Mouse (Mus musculus): ENCODE measurements around the gene Il1r1.

Gene Il1r1

GRCm38 (mm10) chr1:40317657-40318056 is 92.8 kb downstream of the Il1r1 start:
- DNase-seq (ENCODE audit: low read depth, low spot score), result no peak

GRCm38 (mm10) chr1:40321824-40322223 is 96.9 kb downstream of the Il1r1 start:
- no peak for DNase-seq (ENCODE audit: low read depth, low spot score)

- no peak for DNase-seq (ENCODE audit: low read depth, low spot score)
Measured at GRCm38 (mm10) chr1:40322543-40322942, 97.7 kb downstream of the Il1r1 start.

GRCm38 (mm10) chr1:40324457-40324856 is 99.6 kb downstream of the Il1r1 start, which contains the start of gene Il1rl2:
Gene Il1rl2 (plus strand): TSS chr1:40324610.
- no peak for DNase-seq (ENCODE audit: low read depth, low spot score)

- DNase-seq (ENCODE audit: low read depth, low spot score), result no peak
Measured at GRCm38 (mm10) chr1:40324955-40325702, 100.2 kb downstream of the Il1r1 start.

GRCm38 (mm10) chr1:40325711-40326327 is 100.9 kb downstream of the Il1r1 start:
- DNase-seq (ENCODE audit: low read depth, low spot score), result no peak

GRCm38 (mm10) chr1:40327604-40328003 is 102.7 kb downstream of the Il1r1 start:
- no peak for DNase-seq (ENCODE audit: low read depth, low spot score)

GRCm38 (mm10) chr1:40329526-40329925 is 104.6 kb downstream of the Il1r1 start:
- DNase-seq (ENCODE audit: low read depth, low spot score), result no peak

GRCm38 (mm10) chr1:40330181-40330580 is 105.3 kb downstream of the Il1r1 start:
- DNase-seq (ENCODE audit: low read depth, low spot score), result no peak

- DNase-seq (ENCODE audit: low read depth, low spot score), result no peak
Measured at GRCm38 (mm10) chr1:40339346-40339745, 114.5 kb downstream of the Il1r1 start.

GRCm38 (mm10) chr1:40340102-40340501 is 115.2 kb downstream of the Il1r1 start:
- DNase-seq (ENCODE audit: low read depth, low spot score), result no peak

GRCm38 (mm10) chr1:40352158-40352903 is 127.5 kb downstream of the Il1r1 start:
- no peak for DNase-seq (ENCODE audit: low read depth, low spot score)

- no peak for DNase-seq (ENCODE audit: low read depth, low spot score)
Measured at GRCm38 (mm10) chr1:40352904-40353286, 128.0 kb downstream of the Il1r1 start.

- no peak for DNase-seq (ENCODE audit: low read depth, low spot score)
Measured at GRCm38 (mm10) chr1:40354665-40355064, 129.8 kb downstream of the Il1r1 start.

GRCm38 (mm10) chr1:40355431-40355843 is 130.6 kb downstream of the Il1r1 start:
- no peak for DNase-seq (ENCODE audit: low read depth, low spot score)

- no peak for DNase-seq (ENCODE audit: low read depth, low spot score)
Measured at GRCm38 (mm10) chr1:40355904-40356521, 131.1 kb downstream of the Il1r1 start.

- DNase-seq (ENCODE audit: low read depth, low spot score), result no peak
Measured at GRCm38 (mm10) chr1:40357921-40358320, 133.0 kb downstream of the Il1r1 start.

- DNase-seq (ENCODE audit: low read depth, low spot score), result no peak
Measured at GRCm38 (mm10) chr1:40358351-40358750, 133.5 kb downstream of the Il1r1 start.

GRCm38 (mm10) chr1:40358771-40359181 is 133.9 kb downstream of the Il1r1 start:
- no peak for DNase-seq (ENCODE audit: low read depth, low spot score)

- DNase-seq (ENCODE audit: low read depth, low spot score), result no peak
Measured at GRCm38 (mm10) chr1:40359731-40360130, 134.9 kb downstream of the Il1r1 start.

- no peak for DNase-seq (ENCODE audit: low read depth, low spot score)
Measured at GRCm38 (mm10) chr1:40360969-40361368, 136.1 kb downstream of the Il1r1 start.

GRCm38 (mm10) chr1:40361596-40361995 is 136.7 kb downstream of the Il1r1 start:
- no peak for DNase-seq (ENCODE audit: low read depth, low spot score)
